In genomic region chr9:40794926-40795325, GRCm38 (mm10) we compare ENCODE assay signal across 18 mouse cellular contexts. TPM values are rescaled to one million over a fixed set of nuclear protein-coding genes. Genes with fewer than 3 reads are reported as not detected.
DNase-seq lines count a peak whose midpoint lies in the region; TF ChIP-seq lines count a peak whose summit lies in the region.
"Had no signal": no experiment of that assay in that cellular context is flagged by ENCODE, and none has a peak within 500 bp of the region (broad histone marks: within the 10 kb centered on the region; RNA-seq: fewer than 3 reads in every experiment).

No protein-coding gene starts in this region.

- 54% methylated on average over 5 of the region's 5 CpGs for WGBS in heart, embryonic 10.5 days

- peak overlapping the region; percentile 43; the same call in 1 of the 2 replicates for H3K9ac ChIP-seq in ES-E14 (ENCODE audit: insufficient read depth, low read depth, low read length, poor library complexity, severe bottlenecking)
- H3K9ac ChIP-seq: forebrain, embryonic 13.5 days; forebrain, postnatal 0 days; heart, embryonic 15.5 days; hindbrain, embryonic 14.5 days; intestine, embryonic 15.5 days had no signal

- no peaks in the 10 kb centered on the region for H3K36me3 ChIP-seq in heart, embryonic 10.5 days
- no peaks in the 10 kb centered on the region for H3K36me3 ChIP-seq in E14TG2a.4 (ENCODE audit: insufficient read depth, low read length)
- H3K36me3 ChIP-seq in ES-E14 (ENCODE audit: control insufficient read depth, insufficient read depth, low read length, poor library complexity, severe bottlenecking), result no peaks in the 10 kb centered on the region
- H3K36me3 ChIP-seq: embryonic facial prominence, embryonic 10.5 days; heart, embryonic 15.5 days; hindbrain, embryonic 10.5 days; intestine, embryonic 15.5 days had no signal

- H3K27me3 ChIP-seq in heart, embryonic 10.5 days (ENCODE audit: insufficient read depth, poor library complexity, severe bottlenecking), result no peaks in the 10 kb centered on the region
- no peaks in the 10 kb centered on the region for H3K27me3 ChIP-seq in E14TG2a.4 (ENCODE audit: insufficient read depth, low read length)
- H3K27me3 ChIP-seq: forebrain, embryonic 13.5 days; heart, embryonic 15.5 days; intestine, embryonic 15.5 days had no signal

- no peak for TF ChIP-seq CTCF in E14TG2a.4 (conservative IDR thresholded peaks at IDR 0.05; ENCODE audit: low read length)

- peak overlapping the region; percentile 47; the same call in 1 of the 2 replicates for H3K27ac ChIP-seq in heart, embryonic 10.5 days
- H3K27ac ChIP-seq in ES-E14 (ENCODE audit: insufficient read depth, low read depth, low read length, poor library complexity, severe bottlenecking), result peak overlapping the region; percentile 99
- H3K27ac ChIP-seq: embryonic facial prominence, embryonic 10.5 days; forebrain, embryonic 13.5 days; hindbrain, embryonic 10.5 days; hindbrain, embryonic 14.5 days; intestine, embryonic 15.5 days had no signal

- H3K4me3 ChIP-seq in heart, embryonic 10.5 days, result no peak overlapping the region
- H3K4me3 ChIP-seq in E14TG2a.4 (replicated peaks; ENCODE audit: low read length) (peak overlapping the region; percentile 53), ES-E14 (ENCODE audit: insufficient read depth in 1 of 2, low read depth in 1 of 2, low read length in 2 of 2, poor library complexity in 1 of 2, severe bottlenecking in 1 of 2) (peak overlapping the region; percentile 20 to 22; a peak in 2 of 4 replicates)
- H3K4me3 ChIP-seq: embryonic facial prominence, embryonic 10.5 days; forebrain, embryonic 13.5 days; heart, embryonic 15.5 days; hindbrain, embryonic 10.5 days; intestine, embryonic 15.5 days had no signal

- no peak for DNase-seq in heart, embryonic 10.5 days (ENCODE audit: low spot score)
- no peak for DNase-seq in heart, adult 18-20 months
- DNase-seq in ES-E14 (ENCODE audit: low read depth, low spot score), result no peak
- DNase-seq in yolk sac, embryonic 10.5 days (ENCODE audit: low spot score), result peak; percentile 58
- DNase-seq in layer of hippocampus, postnatal 10 days (ENCODE audit: low spot score in 2 of 2), result no peak
- no peak for DNase-seq in urinary bladder, postnatal 4 days (ENCODE audit: low spot score in 2 of 2)
- DNase-seq: adrenal gland, postnatal 14 days; cerebellum, adult 11-12 months; cerebellum, adult 9-11 months; forebrain, postnatal 0 days; kidney, adult 18-20 months had no signal

- peaks cover 42% of the 10 kb centered on the region for H3K4me1 ChIP-seq in heart, embryonic 10.5 days
- H3K4me1 ChIP-seq in E14TG2a.4 (replicated peaks; ENCODE audit: low read depth, low read length) (peaks cover 66% of the 10 kb centered on the region), ES-E14 (ENCODE audit: control insufficient read depth in 2 of 2, insufficient read depth in 2 of 2, low read length in 2 of 2, poor library complexity in 1 of 2) (peaks cover 11 to 15% of the 10 kb centered on the region in 2 experiments; a peak in 3 of 4 replicates)

- in situ Hi-C loops in ES-E14 (cut with MboI; ENCODE audit: low sequenced_read_pairs in 2 of 2, unreplicated experiment in 2 of 2), result no loop called here

- H3K9me3 ChIP-seq in heart, embryonic 10.5 days, result no peaks in the 10 kb centered on the region
- H3K9me3 ChIP-seq in E14TG2a.4 (ENCODE audit: low read length), result no peaks in the 10 kb centered on the region
- H3K9me3 ChIP-seq in ES-E14 (ENCODE audit: control insufficient read depth, insufficient read depth, low read depth, low read length), result no peaks in the 10 kb centered on the region
- H3K9me3 ChIP-seq: embryonic facial prominence, embryonic 10.5 days; forebrain, embryonic 13.5 days; heart, embryonic 15.5 days; hindbrain, embryonic 10.5 days; intestine, embryonic 15.5 days had no signal

TF ChIP-seq in ES-E14, 5 proteins besides CTCF, POLR2A, EP300 and RAD21:
- TF ChIP-seq CHD2 (IDR thresholded peaks at IDR 0.05; ENCODE audit: low read depth, low read length), result no peak
- TF ChIP-seq ZC3H11A (IDR thresholded peaks at IDR 0.05; ENCODE audit: borderline replicate concordance, low read depth, low read length), result no peak
- TF ChIP-seq MAFK (IDR thresholded peaks at IDR 0.05; ENCODE audit: insufficient read depth, low read depth, low read length), result no peak
- no peak for TF ChIP-seq ZNF384 (IDR thresholded peaks at IDR 0.05; ENCODE audit: low read depth, low read length)
- TF ChIP-seq HCFC1 (IDR thresholded peaks at IDR 0.05; ENCODE audit: borderline replicate concordance, insufficient read depth, low read length), result no peak
TF ChIP-seq in ES-E14: peak in this region for 0.

RNA-seq across cellular contexts. Expression of gene Hspa8, which starts 5.9 kb away (rescaled TPM):
- polyA plus RNA-seq in heart, embryonic 10.5 days (2016; fragmentation: Nextera tagmentation; extraction: Ambion mirVana), result 2,804 and 3,368 TPM in 2 replicates
- total RNA-seq in heart, adult 18-20 months (2021), result 1,000 to 10,000 TPM; 1,743 to 1,808 TPM
- total RNA-seq in ES-E14 (2012; rRNA removed), result 3,361 and 3,988 TPM in 2 replicates
- total RNA-seq in layer of hippocampus, postnatal 10 days (2021), result 1,000 to 10,000 TPM; 1,788 to 2,276 TPM
